Mouse (Mus musculus) bone marrow, adult 2 months (tissue): ENCODE measurements around the gene Rtl6. TPM values are rescaled to one million over a fixed set of nuclear protein-coding genes. Genes with fewer than 3 reads are reported as not detected.

ENCODE experiments used
- H3K27ac ChIP-seq: fragments of 200-500 bp; 2 replicates; pipeline ENCODE4 v1.5.1; 2012; ENCODE audit warnings: low read depth, mild to moderate bottlenecking, control low read depth, inconsistent platforms, low read length; ENCODE audit not compliant: control insufficient read depth, poor library complexity, insufficient read depth
- H3K4me1 ChIP-seq: fragments of 200-500 bp; 2 replicates; pipeline ENCODE4 v1.6.1; 2011; ENCODE audit warnings: low read length; ENCODE audit not compliant: control insufficient read depth, insufficient read depth
- H3K4me3 ChIP-seq: fragments of 200-500 bp; replicated peaks from 2 replicates; pipeline ENCODE3; 2011; ENCODE audit warnings: mild to moderate bottlenecking, low read depth, low read length, control low read depth; ENCODE audit not compliant: control insufficient read depth
- CTCF ChIP-seq: fragments of 200-500 bp; IDR thresholded peaks from 2 replicates; pipeline ENCODE4 v1.5.1; 2011; ENCODE audit warnings: low read length, control low read depth; ENCODE audit not compliant: control insufficient read depth, insufficient read depth
- POLR2A ChIP-seq: fragments of 200-500 bp; IDR thresholded peaks from 2 replicates; pipeline ENCODE4 v1.6.1; 2011; ENCODE audit warnings: low read depth, mild to moderate bottlenecking, control low read depth, low read length, borderline replicate concordance; ENCODE audit not compliant: control insufficient read depth
- WGBS: fragments of 180-500 bp; shearing (Covaris S2); methylation state at CpG from one replicate; pipeline ENCODE4 v1.1.7; 2018; 5-methylcytosine and 5-hydroxymethylcytosine counted together
- polyA plus RNA-seq: library from polyadenylated mRNA; stranded (reverse); fragments of >200 nt; gene quantifications from 2 replicates; pipeline ENCODE4 v1.2.4, GENCODE M21; 2011; ENCODE audit warnings: low replicate concordance; ENCODE audit not compliant: missing spikeins, insufficient read depth, insufficient read length

Gene Rtl6
- polyA plus RNA-seq, 1 experiment, result 0.90 TPM

DNA sequence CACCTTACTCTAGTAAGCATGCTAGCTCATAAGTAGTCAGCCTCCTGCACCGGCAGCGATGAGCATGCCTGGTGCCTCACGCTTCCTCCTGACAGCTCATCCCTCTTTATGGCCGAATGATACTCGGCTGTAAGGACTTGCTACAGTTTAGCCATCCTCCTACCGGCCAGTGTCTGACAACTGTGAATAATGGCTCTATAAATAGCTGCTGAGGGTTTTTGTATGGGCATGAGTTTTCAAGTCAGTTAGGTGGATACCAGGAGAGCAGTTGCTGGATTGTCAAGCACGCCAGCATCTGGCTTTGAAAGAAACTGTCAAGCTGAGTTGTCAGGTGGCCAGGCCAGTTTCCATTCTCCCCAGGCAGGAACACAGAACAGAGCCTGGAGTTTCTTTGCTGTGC lies 52.7 kb downstream of the Rtl6 start:
- no peak overlapping the region for H3K27ac ChIP-seq
- H3K4me1 ChIP-seq, result no peaks in the 10 kb centered on the region
- WGBS, result 43% methylated on average over 7 of the region's 7 CpGs
- no peak overlapping the region for H3K4me3 ChIP-seq
- TF ChIP-seq CTCF, result no peak
- no peak for TF ChIP-seq POLR2A

Other genes with a start within 250 kb of the Rtl6 start
- 25.8 and 35.4 TPM in 2 replicates for gene Parvg, start 233.8 kb downstream of the Rtl6 start, polyA plus RNA-seq
- gene Shisal1, start 110.7 kb downstream of the Rtl6 start, polyA plus RNA-seq, result 0.43 and 0.75 TPM in 2 replicates
- 3.4 and 8.8 TPM in 2 replicates for gene Prr5, start 111.8 kb upstream of the Rtl6 start, polyA plus RNA-seq
- gene Arhgap8, start 162.2 kb upstream of the Rtl6 start, polyA plus RNA-seq, result not detected in 2 replicates